Mouse (Mus musculus) ES-Bruce4 (cell line): Measurements from ENCODE around the gene Anxa3. TPM values are rescaled to one million over a fixed set of nuclear protein-coding genes. Genes with fewer than 3 reads are reported as not detected.

Source experiments
- H3K27ac ChIP-seq: 2 replicates; pipeline ENCODE4 v1.5.1; 2012; ENCODE audit warnings: low read length, inconsistent platforms; ENCODE audit not compliant: insufficient read depth
- H3K27me3 ChIP-seq: 2 replicates; pipeline ENCODE4 v1.6.1; 2012; ENCODE audit warnings: mild to moderate bottlenecking, low read length, inconsistent platforms; ENCODE audit not compliant: control insufficient read depth, poor library complexity, insufficient read depth, severe bottlenecking
- H3K36me3 ChIP-seq: 2 replicates; pipeline ENCODE4 v1.6.1; 2012; ENCODE audit warnings: inconsistent platforms, mild to moderate bottlenecking, low read length, moderate library complexity; ENCODE audit not compliant: control insufficient read depth, poor library complexity, insufficient read depth, severe bottlenecking
- H3K4me1 ChIP-seq: one replicate; pipeline ENCODE4 v1.8.1; 2011; ENCODE audit warnings: low read length; ENCODE audit not compliant: control insufficient read depth, insufficient read depth
- H3K4me3 ChIP-seq: 2 replicates; pipeline ENCODE4 v1.5.1; 2011; ENCODE audit warnings: low read depth, mild to moderate bottlenecking, low read length
- H3K9ac ChIP-seq: 2 replicates; pipeline ENCODE4 v1.6.1; 2012; ENCODE audit warnings: low read depth, mild to moderate bottlenecking, inconsistent platforms; ENCODE audit not compliant: poor library complexity, severe bottlenecking
- H3K9me3 ChIP-seq: replicated peaks from 2 replicates; pipeline ENCODE4 v1.6.1; 2012; ENCODE audit warnings: mild to moderate bottlenecking, low read length, inconsistent platforms; ENCODE audit not compliant: control insufficient read depth, poor library complexity, insufficient read depth, severe bottlenecking
- CTCF ChIP-seq: IDR thresholded peaks from one replicate; pipeline ENCODE4 v1.8.1; 2011; ENCODE audit warnings: low read depth, low read length
- EP300 ChIP-seq: IDR thresholded peaks from 2 replicates; pipeline ENCODE4 v1.6.1; 2011; ENCODE audit warnings: low read depth, low read length; ENCODE audit not compliant: insufficient read depth
- POLR2A ChIP-seq: IDR thresholded peaks from one replicate; pipeline ENCODE4 v1.8.1; 2011; ENCODE audit warnings: low read length; ENCODE audit not compliant: insufficient read depth
- polyA plus RNA-seq: library from polyadenylated mRNA; stranded (reverse); fragments of >200 nt; gene quantifications from 2 replicates; pipeline ENCODE4 v1.2.4, GENCODE M21; 2011; ENCODE audit warnings: low read depth; ENCODE audit not compliant: missing spikeins, insufficient read depth, insufficient read length

Anxa3 gene
- polyA plus RNA-seq, 1 experiment: 117 TPM

DNA sequence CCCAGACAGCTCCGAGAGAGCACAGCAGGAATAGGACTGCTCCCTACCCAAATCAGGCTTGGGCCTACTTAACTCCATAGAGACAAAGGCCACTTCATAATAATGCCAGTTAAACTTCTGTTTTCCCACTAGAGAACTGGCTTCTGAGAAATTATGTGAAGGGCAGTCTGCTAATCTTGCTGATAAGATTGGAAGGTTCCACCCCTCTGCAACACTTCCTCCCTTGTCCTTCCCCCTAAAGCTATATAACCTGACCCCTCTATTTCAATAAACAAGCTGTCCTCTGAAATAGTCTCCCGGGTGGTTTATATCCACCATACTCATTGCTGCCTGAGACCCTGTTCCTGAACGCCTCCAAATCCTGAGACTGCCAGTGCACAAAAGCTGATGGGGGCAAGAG, 56.1 kb downstream of the Anxa3 start:
- Histone ChIP-seq H3K9ac (no peak overlapping the region), H3K9me3 (no peaks in the 10 kb centered on the region), H3K36me3 (no peaks in the 10 kb centered on the region), H3K27me3 (no peaks in the 10 kb centered on the region), H3K4me3 (no peak overlapping the region), H3K4me1 (no peaks in the 10 kb centered on the region), H3K27ac (no peak overlapping the region)
- no peak for TF ChIP-seq POLR2A
- no peak for TF ChIP-seq CTCF
- TF ChIP-seq EP300: no peak

DNA sequence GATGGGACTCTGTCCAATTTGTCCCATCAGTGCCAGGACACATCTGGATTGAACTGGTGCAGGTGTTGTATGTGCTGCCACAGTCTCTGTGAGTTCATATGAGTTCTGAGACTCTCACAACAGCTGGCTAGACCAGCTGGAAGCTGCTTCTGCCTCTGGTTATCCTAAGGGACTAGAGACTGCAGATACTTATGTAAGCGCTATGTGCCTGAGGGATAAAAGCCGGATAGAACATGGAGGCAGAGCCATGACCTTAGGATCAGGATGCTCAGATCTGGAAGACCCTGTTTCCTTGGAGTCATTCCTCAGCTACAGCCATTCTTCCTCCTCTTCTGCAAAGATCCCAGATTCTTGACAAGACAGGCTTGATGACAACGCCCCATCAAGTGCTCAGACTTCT, 60.3 kb downstream of the Anxa3 start:
- H3K27me3 ChIP-seq: no peaks in the 10 kb centered on the region
- H3K4me1 ChIP-seq: no peaks in the 10 kb centered on the region
- H3K36me3 ChIP-seq: no peaks in the 10 kb centered on the region
- H3K9ac ChIP-seq: no peak overlapping the region
- TF ChIP-seq EP300 (no peak), CTCF (no peak), POLR2A (no peak)
- H3K4me3 ChIP-seq: no peak overlapping the region
- no peaks in the 10 kb centered on the region for H3K9me3 ChIP-seq
- H3K27ac ChIP-seq: no peak overlapping the region

DNA sequence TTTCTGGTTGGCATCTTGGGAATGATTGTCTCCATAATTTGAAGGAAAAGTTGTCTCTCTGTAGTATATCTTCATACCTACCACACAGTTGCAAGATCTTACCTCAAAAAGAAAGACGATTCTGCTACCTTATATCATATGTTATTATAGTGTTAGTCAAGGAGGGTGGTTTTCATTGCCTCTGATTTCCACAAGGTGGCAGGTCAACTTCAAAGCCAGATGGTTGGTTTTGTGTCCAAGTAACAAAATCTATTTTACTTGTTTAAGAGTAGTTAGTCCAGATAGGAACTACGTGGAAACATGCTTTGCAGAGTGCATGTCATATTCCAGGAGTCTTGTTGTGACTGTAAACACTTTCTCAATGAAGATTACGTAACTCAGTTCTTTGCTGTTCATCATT, 61.2 kb downstream of the Anxa3 start:
- no peak for TF ChIP-seq POLR2A
- no peak for TF ChIP-seq CTCF
- no peaks in the 10 kb centered on the region for H3K9me3 ChIP-seq
- H3K27me3 ChIP-seq: no peaks in the 10 kb centered on the region
- no peak overlapping the region for H3K27ac ChIP-seq
- no peaks in the 10 kb centered on the region for H3K4me1 ChIP-seq
- no peaks in the 10 kb centered on the region for H3K36me3 ChIP-seq
- H3K9ac ChIP-seq: no peak overlapping the region
- H3K4me3 ChIP-seq: no peak overlapping the region

DNA sequence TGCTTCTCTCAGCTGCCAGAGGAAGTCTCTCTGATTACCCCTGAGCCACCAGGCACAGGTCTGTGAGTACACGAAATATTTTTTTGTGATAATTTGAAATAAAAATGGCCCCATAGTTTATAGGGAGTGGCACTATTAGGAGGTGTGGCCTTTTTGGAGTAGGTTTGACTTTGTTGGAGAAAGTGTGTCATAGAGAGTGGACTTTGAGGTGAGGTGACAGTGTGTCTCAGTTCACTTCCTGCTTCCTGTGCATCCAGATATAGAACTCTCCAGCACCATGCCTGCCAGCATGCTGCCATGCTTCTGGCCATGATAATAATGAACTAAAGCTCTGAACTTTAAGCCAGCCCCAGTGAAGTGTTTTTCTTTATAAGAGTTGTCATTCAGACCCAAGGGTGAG, 66.8 kb downstream of the Anxa3 start:
- H3K27ac ChIP-seq: no peak overlapping the region
- no peak overlapping the region for H3K9ac ChIP-seq
- H3K27me3 ChIP-seq: no peaks in the 10 kb centered on the region
- H3K36me3 ChIP-seq: no peaks in the 10 kb centered on the region
- no peaks in the 10 kb centered on the region for H3K9me3 ChIP-seq
- no peaks in the 10 kb centered on the region for H3K4me1 ChIP-seq
- no peak for TF ChIP-seq EP300
- no peak for TF ChIP-seq CTCF
- no peak for TF ChIP-seq POLR2A
- no peak overlapping the region for H3K4me3 ChIP-seq

DNA sequence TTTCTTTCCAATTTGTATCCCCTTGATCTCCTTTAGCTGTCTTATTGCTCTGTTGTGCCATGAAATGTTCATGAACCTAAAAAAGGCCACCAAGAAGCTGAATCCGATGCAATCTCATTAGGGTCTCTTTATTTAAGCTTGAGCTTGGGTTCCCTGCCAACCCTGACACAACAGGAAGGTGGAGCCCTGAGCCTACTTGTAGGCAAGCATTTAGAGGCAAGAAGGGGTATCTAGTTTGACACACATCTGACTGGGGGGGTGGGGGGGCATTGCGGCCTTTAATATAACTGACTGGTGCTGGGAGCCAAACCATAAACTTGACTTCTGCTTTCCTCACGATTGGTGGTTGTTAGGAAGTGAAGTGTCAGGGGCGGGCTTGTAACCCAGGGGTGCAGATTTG, 74.0 kb downstream of the Anxa3 start:
- H3K36me3 ChIP-seq: no peaks in the 10 kb centered on the region
- no peak overlapping the region for H3K9ac ChIP-seq
- no peaks in the 10 kb centered on the region for H3K27me3 ChIP-seq
- H3K4me1 ChIP-seq: no peaks in the 10 kb centered on the region
- TF ChIP-seq EP300 (no peak), CTCF (no peak), POLR2A (no peak)
- H3K27ac ChIP-seq: no peak overlapping the region
- H3K9me3 ChIP-seq: no peaks in the 10 kb centered on the region
- H3K4me3 ChIP-seq: no peak overlapping the region

DNA sequence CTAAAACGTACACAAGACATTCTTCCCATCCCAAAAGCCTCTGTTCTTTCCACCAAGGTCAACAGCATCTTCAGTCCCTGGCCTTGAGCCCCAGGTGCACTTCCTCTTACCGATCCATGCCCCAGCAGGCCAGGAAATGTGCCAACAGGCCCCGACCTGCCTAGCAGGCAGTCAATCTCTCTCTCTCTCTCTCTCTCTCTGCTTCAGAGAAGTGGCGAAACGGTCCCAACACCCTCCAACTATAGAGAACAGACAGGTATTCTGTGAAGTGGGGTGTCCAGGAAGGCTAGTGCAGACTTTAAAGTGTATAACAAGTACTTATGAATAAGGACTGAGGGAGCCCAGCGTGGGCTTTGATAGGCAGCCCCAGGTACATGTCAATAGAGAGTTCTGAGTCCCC, 75.8 kb downstream of the Anxa3 start:
- H3K36me3 ChIP-seq: no peaks in the 10 kb centered on the region
- TF ChIP-seq POLR2A (no peak), EP300 (no peak), CTCF (no peak)

More for the DNA sequence above, 75.8 kb downstream of the Anxa3 start:
- Histone ChIP-seq H3K4me1 (no peaks in the 10 kb centered on the region), H3K27ac (no peak overlapping the region), H3K27me3 (no peaks in the 10 kb centered on the region), H3K9ac (no peak overlapping the region), H3K9me3 (no peaks in the 10 kb centered on the region), H3K4me3 (no peak overlapping the region)
